Mouse (Mus musculus) spleen, adult 18-20 months (tissue): ENCODE data around the gene Serpina3m.
A peak's percentile ranks its signal among the peaks of the same experiment; 100 is the strongest.
"Not testable (repeated sequence)": the region's sequence is repeated elsewhere in the genome, so short reads cannot be mapped to it uniquely, and the experiment has no call there.

Experiments
- DNase-seq, 2 experiments: peaks; one replicate each; pipeline ENCODE4 v3.0.0; 2022; ENCODE audit warnings: mixed read lengths in 2 of 2

The Serpina3m gene

DNA sequence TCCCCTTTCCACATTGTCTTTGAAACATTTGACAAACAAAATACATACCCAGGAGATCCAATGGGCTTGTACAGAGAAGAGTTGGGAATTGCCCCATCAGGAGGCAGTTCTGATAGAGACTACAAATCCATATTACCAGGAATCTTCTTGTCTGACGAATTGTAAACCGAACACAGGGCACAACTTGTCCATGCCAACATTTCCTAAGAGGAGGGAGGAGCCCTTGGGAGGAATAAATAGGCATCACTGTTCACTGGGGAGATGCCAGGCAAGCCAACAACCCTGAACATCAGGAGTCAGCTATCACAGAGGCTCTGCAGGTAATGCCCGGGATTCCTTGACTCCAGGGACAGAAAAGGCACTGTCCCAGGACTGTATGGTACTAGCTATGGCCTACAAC, at the start of gene Serpina3m, which contains the start of gene Serpina3k:
Serpina3m (plus strand) TSS at position 261 of the 400 bp plus-strand sequence.
Serpina3k (plus strand) TSS at position 261 of the 400 bp plus-strand sequence.
- not testable (repeated sequence) for DNase-seq

DNA sequence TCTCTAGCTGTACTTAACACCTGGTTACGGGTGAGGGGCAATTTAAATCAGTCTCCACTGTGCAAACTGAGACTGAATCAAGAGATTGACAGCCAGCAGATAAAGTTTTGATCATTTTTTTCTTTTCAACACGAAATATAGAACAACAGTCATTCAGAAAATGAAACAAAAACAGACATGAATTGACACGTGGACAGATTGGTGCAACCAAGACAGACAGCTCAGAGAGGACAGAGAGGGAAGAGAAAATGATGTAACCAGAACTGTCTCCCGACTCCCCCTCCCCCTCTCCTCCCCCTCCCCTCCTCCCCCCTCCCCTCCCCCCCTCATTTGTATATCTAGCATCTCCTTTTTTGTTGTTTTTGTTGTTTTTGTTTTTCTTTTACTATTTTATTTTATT, 48.4 kb upstream of the Serpina3m start:
- no peak for DNase-seq

DNA sequence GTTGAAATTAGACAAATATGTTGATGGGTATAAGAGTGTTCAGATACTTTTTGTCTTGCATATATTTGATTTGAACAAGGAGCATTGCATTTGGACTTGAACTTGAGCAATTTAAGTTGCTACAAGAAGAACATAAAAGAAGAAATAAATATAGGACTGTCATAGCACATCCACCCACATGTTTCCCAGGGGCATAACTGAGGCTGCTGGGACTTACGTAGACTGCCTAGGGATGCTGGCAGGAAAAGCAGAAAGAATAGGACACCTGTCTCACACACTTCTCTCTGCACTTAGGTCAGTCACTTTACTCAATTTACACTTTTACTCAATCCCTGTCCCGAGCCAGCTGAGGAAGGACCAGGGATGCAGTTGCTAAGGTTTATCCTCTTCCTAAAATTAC, 44.3 kb upstream of the Serpina3m start:
- DNase-seq, result no peak

DNA sequence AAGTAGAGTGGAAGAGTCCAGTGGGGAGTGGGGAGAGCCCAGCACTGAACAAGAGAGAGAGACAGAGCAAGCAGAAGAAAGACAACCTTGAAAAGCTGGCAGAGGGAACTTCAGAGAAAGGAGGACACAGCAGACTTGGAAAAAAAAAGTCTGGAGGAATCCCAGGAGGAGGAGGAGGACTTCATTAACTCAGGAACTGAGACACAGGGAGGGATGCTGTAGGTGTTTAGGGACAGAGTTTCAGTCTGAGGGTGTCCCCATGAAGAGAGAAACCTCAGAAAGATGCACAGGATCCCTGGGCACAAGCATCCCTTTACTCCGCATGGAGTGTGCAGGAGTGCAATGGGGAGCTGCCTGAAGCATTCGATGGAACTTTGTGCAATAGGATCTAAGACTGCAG, 40.2 kb upstream of the Serpina3m start:
- no peak for DNase-seq

DNA sequence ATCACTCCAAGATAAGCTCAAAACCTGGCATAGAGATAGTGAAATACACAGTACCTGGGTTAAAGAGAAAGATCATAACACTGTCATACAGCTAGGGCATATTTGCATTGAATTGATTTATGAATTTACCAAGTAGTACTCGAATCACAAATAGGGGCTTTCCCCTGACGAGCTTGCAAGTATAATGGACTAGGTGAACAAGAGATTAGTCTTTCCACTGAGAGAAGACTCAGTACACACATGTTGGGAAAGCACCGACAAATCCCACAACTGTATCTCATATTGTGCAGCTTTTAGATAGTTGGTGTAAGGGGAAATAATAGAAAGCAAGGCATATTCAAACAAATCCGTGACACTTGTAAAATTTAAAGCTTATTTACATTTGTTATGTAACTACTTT, 32.3 kb upstream of the Serpina3m start:
- DNase-seq, result no peak

DNA sequence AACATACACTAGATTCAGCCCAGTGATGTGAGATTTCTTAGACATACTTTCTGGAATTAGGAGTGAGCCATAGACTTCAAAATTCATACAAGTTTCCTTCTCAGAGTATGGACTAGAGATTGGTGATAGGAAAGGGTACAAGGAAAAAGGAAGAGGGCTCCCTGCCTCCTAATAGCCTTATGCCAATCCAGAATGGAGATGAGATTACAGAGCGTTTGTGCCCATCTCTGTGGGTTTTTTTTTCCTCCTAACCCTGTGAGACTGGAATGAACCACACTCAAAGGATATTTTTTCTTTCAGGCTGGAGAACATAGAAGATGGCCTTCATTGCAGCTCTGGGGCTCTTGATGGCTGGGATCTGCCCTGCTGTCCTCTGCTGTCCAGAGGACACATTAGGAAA, 24.0 kb upstream of the Serpina3m start, which contains the start of gene Serpina3j:
Serpina3j (plus strand) TSS at position 301 of the 400 bp plus-strand sequence.
- DNase-seq, result no peak

DNA sequence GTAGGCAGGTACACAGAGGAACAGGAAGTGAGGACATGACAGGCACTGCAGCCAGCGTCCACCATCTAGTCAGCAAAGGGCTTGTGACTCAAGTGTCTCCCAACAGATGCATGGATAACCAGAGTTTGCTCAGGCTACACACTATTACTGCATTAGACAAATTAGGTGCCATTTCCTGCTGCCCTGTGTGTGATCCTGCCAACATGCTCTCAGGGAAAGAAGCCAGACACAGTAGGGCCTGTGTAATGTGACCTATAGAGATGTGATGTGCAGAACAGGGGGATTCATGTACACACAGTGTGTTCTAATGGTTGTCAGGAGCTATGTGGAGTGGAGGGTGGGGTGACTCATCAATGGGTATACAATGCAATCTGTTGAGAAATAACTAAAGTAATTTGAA, 15.8 kb upstream of the Serpina3m start:
- DNase-seq, result no peak

DNA sequence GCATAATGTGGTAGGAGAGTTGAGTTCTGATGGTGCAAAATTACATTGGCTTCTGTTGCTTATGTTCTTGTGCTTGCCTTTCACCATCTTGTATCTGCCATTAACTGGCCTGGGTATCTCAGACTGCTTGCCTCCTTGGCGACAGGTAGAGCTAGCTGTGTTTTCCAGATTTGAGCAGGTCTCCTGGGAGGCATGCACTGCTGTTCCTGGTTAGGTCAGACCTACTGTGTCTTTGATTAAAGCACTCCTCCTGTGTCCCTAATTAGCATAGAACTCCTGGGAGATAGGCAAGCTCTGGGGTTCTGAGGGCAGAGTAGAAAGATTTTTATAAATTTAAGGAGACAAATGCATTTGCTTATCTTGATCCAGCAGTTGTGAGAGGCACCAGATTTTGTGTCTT, 6.6 kb upstream of the Serpina3m start:
- DNase-seq, result no peak

DNA sequence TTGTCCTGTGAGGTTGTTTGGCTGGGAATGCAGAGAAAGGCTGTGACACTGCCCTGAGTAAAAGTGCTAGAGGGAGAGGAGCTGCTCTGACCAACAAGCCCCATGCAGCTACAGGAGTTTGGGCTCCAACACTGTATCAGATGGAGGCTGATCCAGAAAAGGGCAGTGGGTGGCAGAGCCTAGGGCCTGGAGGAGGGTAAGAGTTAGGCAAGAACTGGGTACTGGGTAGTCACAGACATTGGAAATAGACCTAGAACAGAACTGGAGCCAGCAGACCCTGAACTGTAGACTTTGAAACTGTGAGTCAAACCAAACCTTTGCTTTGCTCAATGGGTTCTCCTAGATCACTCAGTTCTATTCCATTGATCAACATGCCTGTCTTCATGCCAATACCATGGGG, 1.4 kb upstream of the Serpina3m start:
- not testable (repeated sequence) for DNase-seq

DNA sequence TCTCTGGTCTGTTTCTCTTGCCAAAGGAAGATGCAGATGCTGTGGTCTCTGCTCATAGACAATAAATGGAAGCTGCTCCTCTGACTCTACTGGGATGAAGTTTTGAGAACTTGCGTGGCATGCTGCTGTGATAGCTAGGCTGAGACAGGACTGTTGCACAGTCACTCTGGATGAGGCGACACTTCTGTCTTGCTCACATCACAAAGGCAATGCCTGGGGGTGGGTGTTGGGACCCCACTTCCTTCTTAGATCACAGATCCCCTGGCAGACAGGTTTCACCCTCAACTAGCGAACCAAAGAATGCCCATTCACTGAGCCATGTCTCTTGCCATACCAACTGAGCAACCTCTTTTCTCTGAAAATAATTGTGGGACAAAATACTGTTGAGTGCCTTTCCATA, 419 bp downstream of the Serpina3m start:
- no peak for DNase-seq

DNA sequence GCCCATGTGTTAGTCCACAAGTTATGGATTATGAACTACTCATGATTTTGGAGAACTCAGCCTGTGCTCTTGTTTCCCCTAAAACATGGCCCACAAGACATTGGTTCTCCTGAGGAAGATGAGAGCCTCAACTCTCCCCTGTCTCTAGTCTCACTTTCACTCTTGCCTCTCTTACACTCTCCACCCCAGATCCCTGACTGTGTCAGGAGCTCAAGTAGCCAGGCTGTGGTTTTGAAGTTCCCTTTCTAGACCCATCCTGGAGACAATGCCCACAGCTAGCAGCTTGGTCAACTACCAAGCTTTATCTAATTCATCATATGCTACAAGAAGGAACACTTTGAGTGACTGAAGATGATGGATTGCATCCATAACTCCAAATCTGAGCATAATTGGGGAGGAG, 4.2 kb downstream of the Serpina3m start:
- DNase-seq, result not testable (repeated sequence)

DNA sequence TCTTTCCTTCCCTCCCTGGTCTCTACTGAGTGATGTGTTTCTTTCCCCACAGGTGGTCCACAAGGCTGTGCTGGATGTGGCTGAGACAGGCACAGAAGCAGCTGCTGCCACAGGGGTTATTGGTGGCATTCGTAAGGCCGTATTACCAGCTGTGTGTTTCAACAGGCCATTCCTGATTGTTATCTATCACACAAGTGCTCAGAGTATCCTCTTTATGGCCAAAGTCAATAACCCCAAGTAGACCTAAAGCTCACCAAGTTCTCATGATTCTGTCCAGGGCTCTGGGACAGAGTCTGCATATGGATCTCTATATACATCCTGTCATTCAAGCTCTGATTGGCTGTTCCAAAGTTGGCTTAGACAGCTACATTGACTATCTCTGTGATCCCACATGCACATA, 6.9 kb downstream of the Serpina3m start:
- DNase-seq, result no peak

DNA sequence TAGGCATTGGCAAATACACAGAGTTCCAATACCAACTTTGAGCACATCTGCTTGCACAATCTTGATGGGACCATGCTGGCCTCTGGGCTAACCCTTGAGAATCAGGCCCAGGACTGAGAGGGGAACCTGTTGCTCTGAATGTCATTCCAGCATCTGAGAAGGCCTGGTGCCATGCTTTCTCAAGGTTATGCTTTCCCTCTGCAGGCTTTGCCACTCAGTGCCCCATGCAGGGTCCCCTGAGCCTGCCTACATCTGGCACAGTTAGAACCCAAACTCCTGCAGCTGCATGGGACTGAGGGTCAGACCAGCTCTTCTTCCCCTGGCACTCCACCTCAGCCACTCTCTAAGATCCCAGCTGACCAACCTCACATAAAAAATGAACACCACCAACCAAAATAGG, 7.4 kb downstream of the Serpina3m start:
- DNase-seq, result no peak

DNA sequence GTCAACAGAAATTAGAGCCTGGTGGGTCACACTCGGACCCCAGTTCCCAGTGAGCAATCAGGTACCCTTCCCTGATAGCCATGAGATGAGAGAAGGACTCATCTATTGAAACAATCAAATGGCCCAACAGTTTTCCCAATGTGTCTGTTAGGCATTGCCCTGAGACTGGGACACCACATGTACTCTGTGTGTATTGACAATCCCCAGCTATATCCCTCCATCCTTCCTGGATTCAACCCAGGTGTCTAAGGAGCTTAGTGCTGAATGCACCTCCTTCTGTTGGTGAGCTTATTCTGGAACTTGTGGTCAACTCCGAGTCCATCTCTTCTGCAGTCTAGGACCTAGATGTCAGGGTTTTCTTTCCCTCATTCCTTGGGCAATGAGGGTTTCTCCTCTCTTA, 8.8 kb downstream of the Serpina3m start:
- no peak for DNase-seq

DNA sequence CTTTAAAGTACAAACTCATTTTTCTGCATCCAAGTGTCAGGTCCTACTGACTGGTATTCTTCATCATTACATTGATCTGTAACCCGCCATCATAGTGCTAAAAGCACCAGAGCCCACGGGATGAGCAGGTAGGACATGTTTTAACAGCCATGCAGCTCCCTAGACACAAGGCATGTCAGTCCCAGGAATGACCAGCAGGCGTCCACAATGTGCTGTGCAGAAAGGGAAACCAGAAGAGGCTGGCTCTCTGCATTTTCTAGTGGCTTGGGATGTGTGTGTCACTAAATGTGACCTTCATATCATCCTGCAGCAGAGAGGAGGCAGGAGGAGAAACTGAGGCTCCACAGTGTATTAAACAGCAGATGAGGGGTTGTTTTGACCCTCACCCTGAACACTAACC, 13.5 kb downstream of the Serpina3m start:
- peak in 1 of 2 experiments; percentile 6 for DNase-seq

DNA sequence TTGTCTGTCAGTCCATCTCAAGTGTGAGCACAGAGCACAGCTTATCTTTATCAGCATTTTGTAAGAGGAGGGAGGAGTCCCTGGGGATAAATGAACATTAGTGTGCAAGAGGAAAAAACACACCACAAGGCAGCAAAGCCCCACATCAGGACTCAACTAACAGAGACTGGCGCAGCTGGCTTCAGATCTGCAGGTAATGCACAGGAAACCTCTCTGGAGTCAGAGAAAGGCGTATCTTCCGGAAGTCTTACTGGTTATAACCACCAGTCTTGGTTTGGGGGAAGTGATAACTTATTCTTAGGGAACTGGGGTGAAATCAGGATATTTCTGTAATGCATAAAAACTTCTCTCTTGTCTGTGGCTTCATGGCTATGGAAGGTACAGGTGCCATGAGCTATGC, 17.7 kb downstream of the Serpina3m start:
- DNase-seq, result no peak

DNA sequence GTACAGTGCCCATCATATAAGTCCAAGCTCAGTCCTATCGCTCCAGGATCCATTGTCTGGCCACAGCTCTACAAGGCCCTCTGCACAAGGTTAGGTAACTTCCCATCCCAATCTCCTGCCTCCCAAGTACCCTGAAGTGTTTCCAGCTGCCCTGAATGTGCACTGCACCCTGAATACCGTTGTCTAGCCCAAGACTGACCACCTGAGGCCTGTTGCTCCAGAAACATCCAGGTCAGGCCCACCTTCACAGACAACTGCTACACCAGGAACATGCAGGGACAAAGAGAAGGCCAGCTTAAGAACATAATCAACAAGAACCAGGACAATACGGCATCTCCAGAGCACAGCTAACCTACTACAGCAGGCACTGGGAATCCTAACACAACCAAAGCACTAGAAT, 31.7 kb downstream of the Serpina3m start:
- DNase-seq, result no peak

DNA sequence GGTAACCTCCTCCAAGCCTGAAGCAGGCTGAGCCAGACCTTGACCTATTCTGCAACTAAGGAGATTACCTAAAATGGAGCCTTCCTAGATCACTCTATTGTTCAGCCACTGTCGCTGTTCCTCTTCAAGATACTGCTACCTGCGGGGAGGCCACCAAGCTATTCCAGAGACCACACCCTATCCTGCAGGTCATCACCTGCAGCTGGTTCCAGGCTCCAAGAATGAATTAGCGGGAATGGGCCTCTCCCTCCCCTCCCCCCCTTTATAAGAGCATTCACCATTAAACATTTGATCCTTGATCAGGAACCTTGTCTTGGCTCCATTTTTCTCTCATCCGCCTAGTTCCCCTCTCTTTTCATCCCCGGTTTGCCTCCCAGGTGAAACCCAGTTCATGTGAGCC, 38.9 kb downstream of the Serpina3m start:
- DNase-seq, result not testable (repeated sequence)

DNA sequence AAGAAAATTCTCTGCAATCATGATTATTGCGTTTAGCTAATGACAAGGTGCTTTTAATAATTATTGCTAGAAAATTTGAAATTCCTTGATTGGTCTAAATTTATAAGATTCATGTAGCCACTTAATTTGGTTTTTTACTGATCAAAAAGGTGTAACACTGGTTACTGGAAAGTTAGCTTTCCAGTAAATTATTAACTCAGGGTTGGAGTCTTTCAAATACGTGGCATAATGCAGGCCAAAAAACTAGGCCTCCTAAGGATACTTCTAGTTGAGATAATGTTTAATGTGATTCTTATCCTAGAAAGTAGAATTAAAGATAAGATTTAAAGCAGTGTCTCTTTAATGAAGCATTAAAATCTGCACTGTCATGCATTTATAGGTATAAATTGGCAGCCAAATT, 40.1 kb downstream of the Serpina3m start:
- not testable (repeated sequence) for DNase-seq

DNA sequence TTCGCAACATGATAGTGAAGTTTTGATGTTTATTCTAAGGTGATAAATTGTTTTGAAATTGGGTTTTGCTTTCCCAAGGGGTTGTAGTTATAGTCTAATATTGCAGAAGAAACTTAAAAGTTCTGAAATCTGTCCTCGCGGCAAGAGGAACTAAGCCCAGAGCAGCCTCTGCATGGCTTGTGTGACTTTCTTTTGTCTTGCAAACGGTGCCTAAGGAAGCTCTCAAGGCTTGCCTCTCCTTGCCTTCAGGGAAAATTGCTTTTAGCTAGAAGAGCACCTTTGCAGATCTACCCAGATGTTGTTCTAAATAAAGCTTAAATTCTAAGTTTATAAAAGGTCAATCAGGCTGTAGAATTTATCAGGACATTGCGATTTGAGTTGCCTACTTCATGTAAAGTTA, 40.5 kb downstream of the Serpina3m start:
- DNase-seq, result not testable (repeated sequence)

DNA sequence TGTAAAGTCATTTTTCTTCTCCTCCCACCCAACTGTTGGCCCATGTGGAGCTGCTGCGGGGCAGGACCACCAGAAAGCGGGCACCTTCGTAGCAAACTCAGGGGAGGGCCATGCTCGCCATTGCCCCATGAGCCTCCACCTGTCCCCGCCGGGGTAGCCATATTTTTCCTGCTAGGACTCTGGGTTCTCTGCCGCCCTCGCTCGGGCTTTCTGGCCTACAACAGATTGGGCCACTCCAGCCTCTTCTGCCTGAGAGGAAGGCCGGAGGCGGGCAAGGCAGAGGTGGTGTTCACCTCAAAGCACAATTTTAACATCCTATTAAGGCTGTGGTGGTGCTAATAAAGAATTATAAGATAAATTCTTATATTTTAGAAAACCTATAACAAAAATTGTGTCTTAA, 41.6 kb downstream of the Serpina3m start:
- DNase-seq, result no peak

DNA sequence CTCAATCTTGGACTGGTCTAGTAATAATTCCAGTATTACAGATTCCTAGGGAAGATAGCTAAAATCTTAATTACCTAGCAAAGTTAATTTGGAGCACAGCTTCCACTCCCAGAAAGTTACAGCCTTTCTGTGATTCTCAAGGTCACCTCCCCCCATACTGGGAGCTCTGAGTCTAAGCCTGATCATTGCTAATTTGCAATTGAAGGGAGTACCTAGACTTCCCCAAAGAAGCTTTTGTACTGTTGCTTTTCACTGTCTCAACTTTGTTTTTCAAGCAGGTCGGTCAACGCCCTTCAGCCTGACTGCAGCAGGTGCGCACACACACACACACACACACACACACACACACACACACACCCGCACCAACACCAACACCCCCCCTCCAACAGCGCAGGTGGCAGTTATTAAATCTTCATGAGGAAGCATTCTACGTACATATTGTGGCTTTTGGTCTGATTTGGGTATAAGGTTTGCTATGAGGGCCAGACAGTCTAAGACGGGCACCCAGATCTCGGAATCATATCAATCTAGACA, 42.9 kb downstream of the Serpina3m start:
- not testable (repeated sequence) for DNase-seq

DNA sequence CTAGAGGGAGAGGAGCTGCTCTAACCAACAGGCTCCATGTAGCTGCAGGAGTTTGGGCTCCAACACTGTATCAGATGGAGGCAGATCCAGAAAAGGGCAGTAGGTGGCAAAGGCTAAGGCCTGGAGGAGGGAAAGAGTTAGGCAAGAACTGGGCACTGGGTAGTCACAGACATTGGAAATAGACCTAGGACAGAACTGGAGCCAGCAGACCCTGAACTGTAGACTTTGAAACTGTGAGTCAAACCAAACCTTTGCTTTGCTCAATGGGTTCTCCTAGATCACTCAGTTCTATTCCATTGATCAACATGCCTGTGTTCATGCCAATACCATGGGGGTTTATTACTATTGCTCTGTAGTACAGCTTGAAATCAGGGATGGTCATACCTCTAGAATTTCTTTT, 47.7 kb downstream of the Serpina3m start:
- DNase-seq, result not testable (repeated sequence)

DNA sequence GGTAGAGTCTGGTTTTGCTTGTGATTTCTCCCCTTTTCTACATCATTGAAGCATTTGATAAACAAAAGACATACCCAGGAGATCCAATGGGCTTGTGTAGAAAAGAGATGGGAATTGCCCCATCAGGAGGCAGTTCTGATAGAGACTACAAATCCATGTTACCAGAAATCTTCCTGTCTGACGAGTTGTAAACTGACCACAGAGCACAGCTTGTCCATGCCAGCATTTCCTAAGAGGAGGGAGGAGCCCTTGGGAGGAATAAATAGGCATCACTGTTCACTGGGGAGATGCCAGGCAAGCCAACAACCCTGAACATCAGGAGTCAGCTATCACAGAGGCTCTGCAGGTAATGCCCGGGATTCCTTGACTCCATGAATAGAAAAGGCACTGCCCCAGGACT, 48.6 kb downstream of the Serpina3m start:
- DNase-seq, result not testable (repeated sequence)

DNA sequence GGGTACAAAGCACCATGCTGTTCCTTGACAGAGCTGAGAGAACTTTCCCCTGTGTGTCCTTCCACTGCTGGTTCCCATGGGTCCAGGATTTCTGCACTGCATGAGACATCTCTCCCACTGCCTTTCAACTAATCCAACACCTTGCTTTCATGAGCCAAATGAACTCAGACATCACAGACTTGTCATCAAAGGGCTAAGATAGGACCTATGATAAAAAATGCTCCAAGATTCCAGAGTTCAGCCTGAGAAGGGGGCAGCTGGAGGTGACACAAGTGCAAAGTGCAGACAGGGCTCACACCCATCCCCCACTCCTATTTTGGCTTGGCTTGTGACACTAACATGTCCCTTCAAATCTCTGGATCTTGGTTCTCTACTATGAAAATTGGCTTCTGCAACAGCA, 50.2 kb downstream of the Serpina3m start:
- DNase-seq, result no peak
